Mouse (Mus musculus) layer of hippocampus, postnatal 14 days (tissue): ENCODE measurements around the gene Nxf3. TPM values are rescaled to one million over a fixed set of nuclear protein-coding genes. Genes with fewer than 3 reads are reported as not detected.

ENCODE experiments used
- total RNA-seq, 2 experiments: library from RNA; stranded (reverse); gene quantifications; 2 replicates each; pipeline ENCODE4 v1.2.3; 2021

Gene Nxf3
- total RNA-seq, 2 experiments from 2014 or later, result not detected

Other genes with a start within 250 kb of the Nxf3 start
- 100 to 1,000 TPM; 151 to 154 TPM for gene Gprasp2, start 246.2 kb downstream of the Nxf3 start, total RNA-seq
- 10 to 100 TPM; 87.7 to 97.8 TPM for gene Arxes2, start 91.4 kb downstream of the Nxf3 start, total RNA-seq
- 10 to 100 TPM; 65.0 to 75.1 TPM for gene Arxes1, start 51.9 kb downstream of the Nxf3 start, total RNA-seq
- gene Bex2, start 17.0 kb downstream of the Nxf3 start, total RNA-seq, result 100 to 1,000 TPM; 343 to 376 TPM
- gene Bex4, start 53.7 kb upstream of the Nxf3 start, total RNA-seq, result 10 to 100 TPM; 22.3 to 24.0 TPM
- gene Tceal8, start 87.1 kb upstream of the Nxf3 start, total RNA-seq, result 10 to 100 TPM; 39.5 to 42.2 TPM
- gene Tceal5, start 118.6 kb upstream of the Nxf3 start, total RNA-seq, result 100 to 1,000 TPM; 110 to 134 TPM
- 1 to 10 TPM in 1 of 2 experiments, under 1 TPM in 1; 0.95 to 1.7 TPM for gene Tceal7, start 129.5 kb upstream of the Nxf3 start, total RNA-seq
- gene Bex1, start 130.3 kb upstream of the Nxf3 start, total RNA-seq, result 10 to 100 TPM; 75.5 to 80.4 TPM
- 10 to 100 TPM; 79.9 to 86.3 TPM for gene Tceal9, start 159.8 kb upstream of the Nxf3 start, total RNA-seq
- gene Bex3, start 185.0 kb upstream of the Nxf3 start, total RNA-seq, result 100 to 1,000 TPM; 355 to 394 TPM